Mouse (Mus musculus): ENCODE data around the gene Ccr10. TPM values are rescaled to one million over a fixed set of nuclear protein-coding genes. Genes with fewer than 3 reads are reported as not detected.

The Ccr10 gene
- polyA plus RNA-seq, 1 experiment from 2014 or later, result 0.29 TPM

- no peaks in the 10 kb centered on the region for H3K36me3 ChIP-seq
- ATAC-seq (ENCODE audit: low FRiP score, low read depth), result no peak
- H3K9ac ChIP-seq, result peak overlapping the region; percentile 47; the same call in 1 of the 2 replicates
- peak overlapping the region; percentile 70 for H3K4me2 ChIP-seq (replicated peaks)
- H3K9me3 ChIP-seq, result no peaks in the 10 kb centered on the region
- H3K27me3 ChIP-seq (replicated peaks), result peaks cover 61% of the 10 kb centered on the region
- under 1% methylated on average over 25 of the region's 25 CpGs for WGBS
- peak overlapping the region; percentile 31 for H3K4me3 ChIP-seq
- peaks cover 45% of the 10 kb centered on the region for H3K4me1 ChIP-seq
- H3K27ac ChIP-seq, result no peak overlapping the region
These were observed 961 bp upstream of the Ccr10 start for GRCm38 (mm10) chr11:101176117-101176691.

GRCm38 (mm10) chr11:101175636-101176116 is 433 bp upstream of the Ccr10 start:
- H3K36me3 ChIP-seq, result no peaks in the 10 kb centered on the region
- no peak overlapping the region for H3K27ac ChIP-seq
- ATAC-seq (ENCODE audit: low FRiP score, low read depth), result no peak
- H3K4me2 ChIP-seq (replicated peaks), result peak overlapping the region; percentile 70
- peaks cover 47% of the 10 kb centered on the region for H3K4me1 ChIP-seq
- peak overlapping the region; percentile 31 for H3K4me3 ChIP-seq
- H3K27me3 ChIP-seq (replicated peaks), result peaks cover 61% of the 10 kb centered on the region
- peak overlapping the region; percentile 47; the same call in 1 of the 2 replicates for H3K9ac ChIP-seq
- WGBS, result 9% methylated on average over 11 of the region's 11 CpGs
- H3K9me3 ChIP-seq, result no peaks in the 10 kb centered on the region

- Histone ChIP-seq H3K27me3 (replicated peaks) (peaks cover 70% of the 10 kb centered on the region), H3K9me3 (no peaks in the 10 kb centered on the region), H3K9ac (peak overlapping the region; percentile 48), H3K4me1 (peaks cover 60% of the 10 kb centered on the region), H3K4me3 (peak overlapping the region; percentile 27; the same call in 1 of the 2 replicates), H3K36me3 (no peaks in the 10 kb centered on the region), H3K27ac (no peak overlapping the region), H3K4me2 (replicated peaks) (peak overlapping the region; percentile 70)
- 21% methylated on average over 9 of the region's 9 CpGs for WGBS
- ATAC-seq (ENCODE audit: low FRiP score, low read depth), result no peak
These were observed 876 bp downstream of the Ccr10 start for GRCm38 (mm10) chr11:101174389-101174745.

- Histone ChIP-seq H3K9me3 (no peaks in the 10 kb centered on the region), H3K36me3 (no peaks in the 10 kb centered on the region), H3K4me2 (replicated peaks) (peak overlapping the region; percentile 70), H3K4me3 (peak overlapping the region; percentile 27), H3K27me3 (replicated peaks) (peaks cover 71% of the 10 kb centered on the region), H3K27ac (no peak overlapping the region), H3K9ac (peak overlapping the region; percentile 48), H3K4me1 (peaks cover 66% of the 10 kb centered on the region)
- ATAC-seq (ENCODE audit: low FRiP score, low read depth), result peak; percentile 52
- WGBS, result 1% methylated on average over 61 of the region's 61 CpGs
These were observed 1.4 kb downstream of the Ccr10 start for GRCm38 (mm10) chr11:101173631-101174388.

GRCm38 (mm10) chr11:101173112-101173511 is 2.1 kb downstream of the Ccr10 start:
- Histone ChIP-seq H3K27me3 (replicated peaks) (peaks cover 71% of the 10 kb centered on the region), H3K4me2 (replicated peaks) (peak overlapping the region; percentile 70), H3K36me3 (no peaks in the 10 kb centered on the region), H3K4me3 (no peak overlapping the region), H3K27ac (no peak overlapping the region), H3K9me3 (no peaks in the 10 kb centered on the region), H3K4me1 (peaks cover 63% of the 10 kb centered on the region), H3K9ac (no peak overlapping the region)
- whole genome bisulfite sequencing, result 5% methylated on average over 11 of the region's 11 CpGs
- no peak for ATAC-seq (ENCODE audit: low FRiP score, low read depth)

GRCm38 (mm10) chr11:101172434-101172815 is 2.8 kb downstream of the Ccr10 start:
- peaks cover 71% of the 10 kb centered on the region for H3K27me3 ChIP-seq (replicated peaks)
- H3K9ac ChIP-seq, result 0 out of 2 replicates have a peak overlapping the region, but pooled peaks have one; percentile 33
- no peaks in the 10 kb centered on the region for H3K9me3 ChIP-seq
- peak overlapping the region; percentile 43 for H3K4me3 ChIP-seq
- H3K4me1 ChIP-seq, result peaks cover 59% of the 10 kb centered on the region
- H3K4me2 ChIP-seq (replicated peaks), result peak overlapping the region; percentile 86
- peaks cover 4% of the 10 kb centered on the region for H3K36me3 ChIP-seq
- no peak for ATAC-seq (ENCODE audit: low FRiP score, low read depth)
- WGBS, result 14% methylated on average over 5 of the region's 5 CpGs
- no peak overlapping the region for H3K27ac ChIP-seq

GRCm38 (mm10) chr11:101171721-101172433 is 3.4 kb downstream of the Ccr10 start:
- H3K9me3 ChIP-seq, result no peaks in the 10 kb centered on the region
- peaks cover 59% of the 10 kb centered on the region for H3K4me1 ChIP-seq
- WGBS, result under 1% methylated on average over 31 of the region's 31 CpGs
- peak overlapping the region; percentile 51; the same call in 1 of the 2 replicates for H3K27ac ChIP-seq
- H3K4me2 ChIP-seq (replicated peaks), result peak overlapping the region; percentile 86
- peak; percentile 42 for ATAC-seq (ENCODE audit: low FRiP score, low read depth)
- peaks cover 10% of the 10 kb centered on the region for H3K36me3 ChIP-seq
- 0 out of 2 replicates have a peak overlapping the region, but pooled peaks have one; percentile 33 for H3K9ac ChIP-seq
- H3K4me3 ChIP-seq, result peak overlapping the region; percentile 43
- H3K27me3 ChIP-seq (replicated peaks), result peaks cover 71% of the 10 kb centered on the region

GRCm38 (mm10) chr11:101170811-101171610 is 4.2 kb downstream of the Ccr10 start, which contains the start of gene Plekhh3:
TSS of gene Plekhh3 (minus strand) at chr11:101171351.
- Histone ChIP-seq H3K9ac (peak within 1 kb of the TSS; percentile 66), H3K36me3 (peaks cover 11% of the 10 kb centered on the region), H3K4me1 (peaks cover 50% of the 10 kb centered on the region), H3K9me3 (no peaks in the 10 kb centered on the region), H3K27ac (peak within 1 kb of the TSS; percentile 51; the same call in 1 of the 2 replicates), H3K4me2 (replicated peaks) (peak within 1 kb of the TSS; percentile 86), H3K27me3 (replicated peaks) (peaks cover 71% of the 10 kb centered on the region), H3K4me3 (peak within 1 kb of the TSS; percentile 67)
- under 1% methylated on average over 49 of the region's 50 CpGs for WGBS
- ATAC-seq (ENCODE audit: low FRiP score, low read depth), result peak; percentile 95

- ATAC-seq (ENCODE audit: low FRiP score, low read depth), result no peak
- Histone ChIP-seq H3K9ac (peak within 1 kb of the TSS; percentile 66), H3K27me3 (replicated peaks) (peaks cover 73% of the 10 kb centered on the region), H3K4me2 (replicated peaks) (peak within 1 kb of the TSS; percentile 86), H3K9me3 (no peaks in the 10 kb centered on the region), H3K4me3 (peak within 1 kb of the TSS; percentile 67), H3K36me3 (peaks cover 11% of the 10 kb centered on the region), H3K27ac (0 out of 2 replicates have a peak within 1 kb of the TSS, but pooled peaks have one; percentile 10), H3K4me1 (peaks cover 49% of the 10 kb centered on the region)
- under 1% methylated on average over 35 of the region's 35 CpGs for WGBS
These were observed 4.9 kb downstream of the Ccr10 start, which contains the start of gene Cntnap1 for GRCm38 (mm10) chr11:101170354-101170810. TSS of gene Cntnap1 (plus strand) at chr11:101170523.

GRCm38 (mm10) chr11:101169301-101170107 is 5.7 kb downstream of the Ccr10 start:
- Histone ChIP-seq H3K4me3 (peak overlapping the region; percentile 67), H3K4me2 (replicated peaks) (peak overlapping the region; percentile 86), H3K4me1 (peaks cover 48% of the 10 kb centered on the region), H3K9ac (peak overlapping the region; percentile 66), H3K9me3 (no peaks in the 10 kb centered on the region), H3K36me3 (peaks cover 11% of the 10 kb centered on the region), H3K27me3 (replicated peaks) (peaks cover 73% of the 10 kb centered on the region), H3K27ac (no peak overlapping the region)
- WGBS, result 11% methylated on average over 17 of the region's 17 CpGs
- ATAC-seq (ENCODE audit: low FRiP score, low read depth), result no peak

All from neural tube, embryonic 12.5 days (tissue).